Mouse (Mus musculus): ENCODE data around the gene Sbds.

GRCm38 (mm10) chr5:130207299-130207698 lies 48.0 kb downstream of the Sbds start:
- TF ChIP-seq POLR2A (IDR thresholded peaks at IDR 0.05; ENCODE audit: insufficient read depth, low read depth, low read length) (no peak), CTCF (IDR thresholded peaks at IDR 0.05) (no peak), EP300 (IDR thresholded peaks at IDR 0.05; ENCODE audit: insufficient read depth, low read depth, low read length) (no peak)
